Mouse (Mus musculus): ENCODE data around the gene Prc1. TPM values are rescaled to one million over a fixed set of nuclear protein-coding genes. Genes with fewer than 3 reads are reported as not detected.

Gene Prc1
- total and polyA plus RNA-seq, 3 experiments: 52.5 to 83.0 (median 75.6) TPM

DNA sequence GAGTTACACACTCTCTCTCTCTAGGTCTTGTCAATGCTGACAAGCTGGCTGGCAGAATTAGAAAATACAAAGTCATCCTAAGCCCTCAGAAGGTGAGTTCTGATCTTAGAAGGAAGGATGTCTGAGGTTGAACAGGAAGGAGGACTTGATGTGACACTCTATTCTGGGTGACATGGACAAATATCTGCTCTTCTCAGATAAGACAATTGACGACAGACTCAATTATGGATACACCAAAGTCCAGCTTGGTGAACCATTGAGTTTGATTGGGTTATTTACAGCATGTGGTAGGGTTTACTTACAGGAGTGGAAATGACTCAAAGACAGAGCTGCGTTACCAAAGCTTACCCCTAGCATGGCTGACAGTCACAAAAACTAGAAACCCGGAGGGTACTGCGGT, 17.9 kb upstream of the Prc1 start:
- peaks cover 3% of the 10 kb centered on the region; the same call in 1 of the 2 replicates for H3K79me2 ChIP-seq (replicated peaks; ENCODE audit: control insufficient read depth, extremely low read depth, insufficient read depth, poor library complexity, severe bottlenecking)
- no peak overlapping the region for H3K4me2 ChIP-seq (ENCODE audit: insufficient read depth, low read depth, poor library complexity, severe bottlenecking)
- peaks cover 0 to 10% of the 10 kb centered on the region in 2 experiments; a peak in 2 of 4 replicates for H3K4me1 ChIP-seq (ENCODE audit: control insufficient read depth in 1 of 2, insufficient read depth in 2 of 2)
- TF ChIP-seq CHD2 (IDR thresholded peaks at IDR 0.05; ENCODE audit: low read length): no peak
- no peak for TF ChIP-seq MAFK (IDR thresholded peaks at IDR 0.05; ENCODE audit: insufficient replicate concordance, low read length)
- TF ChIP-seq GABPA (IDR thresholded peaks at IDR 0.05; ENCODE audit: insufficient replicate concordance, low read depth, low read length): no peak
- no peak for TF ChIP-seq POLR2AphosphoS2 (IDR thresholded peaks at IDR 0.05; ENCODE audit: low read depth, low read length)
- TF ChIP-seq ZMIZ1 (IDR thresholded peaks at IDR 0.05; ENCODE audit: low read depth, low read length): no peak
- no peak for TF ChIP-seq MAX (IDR thresholded peaks at IDR 0.05; ENCODE audit: low read length)
- TF ChIP-seq SMC3 (IDR thresholded peaks at IDR 0.05; ENCODE audit: low read depth, low read length): no peak
- TF ChIP-seq HCFC1 (IDR thresholded peaks at IDR 0.05; ENCODE audit: low read depth, low read length): no peak
- TF ChIP-seq UBTF (IDR thresholded peaks at IDR 0.05; ENCODE audit: low read depth, low read length): no peak
- TF ChIP-seq EP300 (IDR thresholded peaks at IDR 0.05; ENCODE audit: low read length): no peak
- TF ChIP-seq USF1 (IDR thresholded peaks at IDR 0.05; ENCODE audit: low read depth, low read length): no peak
- TF ChIP-seq ZKSCAN1 (IDR thresholded peaks at IDR 0.05; ENCODE audit: borderline replicate concordance, low read depth, low read length): no peak
- no peak for TF ChIP-seq NELFE (IDR thresholded peaks at IDR 0.05; ENCODE audit: low read depth, low read length)
- TF ChIP-seq TCF12 (IDR thresholded peaks at IDR 0.05; ENCODE audit: low read depth, low read length): no peak
- no peak for TF ChIP-seq ZNF384 (IDR thresholded peaks at IDR 0.05; ENCODE audit: low read depth, low read length)
- TF ChIP-seq TBP (conservative IDR thresholded peaks at IDR 0.05; ENCODE audit: low read depth, low read length): no peak
- TF ChIP-seq CTCF (conservative IDR thresholded peaks at IDR 0.05 in 1 of 2, IDR thresholded peaks at IDR 0.05 in 1 of 2; ENCODE audit: low read depth in 2 of 2, low read length in 2 of 2): no peak
- TF ChIP-seq KAT2A (IDR thresholded peaks at IDR 0.05; ENCODE audit: insufficient replicate concordance, low read length): no peak
- dilution Hi-C loops (cut with MboI; ENCODE audit: extremely low pct_ligation_motif_present, extremely low pct_unique_long_range_greater_than_20kb, low sequenced_read_pairs) (no loop called here), in situ Hi-C loops (cut with MboI; ENCODE audit: low pct_ligation_motif_present, low pct_unique_long_range_greater_than_20kb, low sequenced_read_pairs) (no loop called here)
- no peaks in the 10 kb centered on the region for H3K9me3 ChIP-seq (replicated peaks; ENCODE audit: low read length)
- no peak overlapping the region for H3K9ac ChIP-seq (ENCODE audit: insufficient read depth, low read depth)
- no peak overlapping the region for H3K4me3 ChIP-seq (replicated peaks in 1 of 3; ENCODE audit: low read depth in 2 of 3, low read length in 2 of 3, poor library complexity in 1 of 3)
- no peak overlapping the region for H3K27ac ChIP-seq (ENCODE audit: insufficient read depth, low read depth)
- DNase-seq (ENCODE audit: extremely low read depth): no peak
- H3K36me3 ChIP-seq (replicated peaks in 1 of 2; ENCODE audit: control insufficient read depth in 1 of 2, insufficient read depth in 1 of 2, low read length in 1 of 2): peaks cover 48 to 95% of the 10 kb centered on the region in 2 experiments
- no peaks in the 10 kb centered on the region for H3K27me3 ChIP-seq (replicated peaks)

DNA sequence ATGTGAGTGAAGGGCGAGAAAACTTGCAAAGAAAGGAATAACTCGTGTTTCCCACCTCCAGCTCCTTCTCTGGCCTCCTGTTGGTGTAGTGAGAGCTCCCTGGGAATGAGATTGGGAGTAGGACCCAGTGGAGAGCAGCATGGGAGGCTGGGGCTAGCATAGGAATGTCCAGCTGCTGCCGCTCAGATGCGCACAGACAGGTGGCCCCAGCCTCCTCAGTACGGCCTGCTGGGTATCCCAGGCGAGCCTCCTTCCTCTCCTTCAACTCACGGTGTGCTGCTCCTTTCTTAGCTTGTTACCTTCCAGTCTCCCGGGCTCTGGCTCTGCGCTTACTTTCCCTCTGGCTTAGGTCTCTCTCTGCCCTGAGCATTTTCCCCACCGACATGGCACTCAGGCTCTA, 14.2 kb upstream of the Prc1 start:
- Histone ChIP-seq H3K36me3 (replicated peaks in 1 of 2; ENCODE audit: control insufficient read depth in 1 of 2, insufficient read depth in 1 of 2, low read length in 1 of 2) (peaks cover 50 to 93% of the 10 kb centered on the region in 2 experiments), H3K9ac (ENCODE audit: insufficient read depth, low read depth) (no peak overlapping the region), H3K4me3 (replicated peaks in 1 of 3; ENCODE audit: low read depth in 2 of 3, low read length in 2 of 3, poor library complexity in 1 of 3) (no peak overlapping the region), H3K27me3 (replicated peaks) (no peaks in the 10 kb centered on the region), H3K4me2 (ENCODE audit: insufficient read depth, low read depth, poor library complexity, severe bottlenecking) (no peak overlapping the region), H3K4me1 (ENCODE audit: control insufficient read depth in 1 of 2, insufficient read depth in 2 of 2) (no peaks in the 10 kb centered on the region), H3K9me3 (replicated peaks; ENCODE audit: low read length) (no peaks in the 10 kb centered on the region), H3K79me2 (replicated peaks; ENCODE audit: control insufficient read depth, extremely low read depth, insufficient read depth, poor library complexity, severe bottlenecking) (no peaks in the 10 kb centered on the region), H3K27ac (ENCODE audit: insufficient read depth, low read depth) (no peak overlapping the region)
- dilution Hi-C loops (cut with MboI; ENCODE audit: extremely low pct_ligation_motif_present, extremely low pct_unique_long_range_greater_than_20kb, low sequenced_read_pairs): no loop called here
- in situ Hi-C loops (cut with MboI; ENCODE audit: low pct_ligation_motif_present, low pct_unique_long_range_greater_than_20kb, low sequenced_read_pairs): no loop called here
- DNase-seq (ENCODE audit: extremely low read depth): no peak
- TF ChIP-seq PAX5 (IDR thresholded peaks at IDR 0.05; ENCODE audit: low read length): no peak
- TF ChIP-seq USF1 (IDR thresholded peaks at IDR 0.05; ENCODE audit: low read depth, low read length): no peak
- no peak for TF ChIP-seq SIN3A (IDR thresholded peaks at IDR 0.05; ENCODE audit: low read length)
- no peak for TF ChIP-seq ZKSCAN1 (IDR thresholded peaks at IDR 0.05; ENCODE audit: borderline replicate concordance, low read depth, low read length)
- TF ChIP-seq KAT2A (IDR thresholded peaks at IDR 0.05; ENCODE audit: insufficient replicate concordance, low read length): no peak
- TF ChIP-seq RAD21 (IDR thresholded peaks at IDR 0.05; ENCODE audit: low read depth, low read length): no peak
- no peak for TF ChIP-seq HCFC1 (IDR thresholded peaks at IDR 0.05; ENCODE audit: low read depth, low read length)
- no peak for TF ChIP-seq GABPA (IDR thresholded peaks at IDR 0.05; ENCODE audit: insufficient replicate concordance, low read depth, low read length)
- TF ChIP-seq TCF12 (IDR thresholded peaks at IDR 0.05; ENCODE audit: low read depth, low read length): no peak
- TF ChIP-seq ZC3H11A (IDR thresholded peaks at IDR 0.05; ENCODE audit: low read depth, low read length): no peak
- no peak for TF ChIP-seq SMC3 (IDR thresholded peaks at IDR 0.05; ENCODE audit: low read depth, low read length)
- no peak for TF ChIP-seq ZNF384 (IDR thresholded peaks at IDR 0.05; ENCODE audit: low read depth, low read length)

Measured in CH12.LX (cell line).